In genomic region chr14:62575862-62576261, GRCm38 (mm10) we compare ENCODE assay signal across 18 mouse cellular contexts. TPM values are rescaled to one million over a fixed set of nuclear protein-coding genes. Genes with fewer than 3 reads are reported as not detected.
DNase-seq lines count a peak whose midpoint lies in the region; ATAC-seq lines count a peak whose summit lies in the region.
"Had no signal": no experiment of that assay in that cellular context is flagged by ENCODE, and none has a peak within 500 bp of the region (broad histone marks: within the 10 kb centered on the region; RNA-seq: fewer than 3 reads in every experiment).

No protein-coding gene starts in this region.

- no peak overlapping the region for H3K27ac ChIP-seq in forebrain, embryonic 14.5 days (ENCODE audit: low read depth, low read length)
- no peak overlapping the region for H3K27ac ChIP-seq in forebrain, embryonic 16.5 days (ENCODE audit: low read length)
- H3K27ac ChIP-seq in neural tube, embryonic 15.5 days (replicated peaks): no peak overlapping the region
- H3K27ac ChIP-seq: liver, embryonic 13.5 days; neural tube, embryonic 13.5 days had no signal

- no peak overlapping the region for H3K4me2 ChIP-seq in forebrain, embryonic 14.5 days (ENCODE audit: low read length)
- no peak overlapping the region for H3K4me2 ChIP-seq in forebrain, embryonic 16.5 days (ENCODE audit: low read length)
- H3K4me2 ChIP-seq in neural tube, embryonic 15.5 days: no peak overlapping the region
- H3K4me2 ChIP-seq: heart, embryonic 12.5 days; liver, embryonic 13.5 days; neural tube, embryonic 13.5 days had no signal

- WGBS in forebrain, embryonic 14.5 days: 60% methylated on average over 8 of the region's 8 CpGs
- WGBS in forebrain, embryonic 16.5 days: 57% methylated on average over 8 of the region's 8 CpGs
- 75% methylated on average over 8 of the region's 8 CpGs for WGBS in neural tube, embryonic 15.5 days

- no peak overlapping the region for H3K9ac ChIP-seq in forebrain, embryonic 14.5 days (ENCODE audit: low read length)
- H3K9ac ChIP-seq in forebrain, embryonic 16.5 days (replicated peaks; ENCODE audit: low read depth, low read length): no peak overlapping the region
- H3K9ac ChIP-seq in neural tube, embryonic 15.5 days (replicated peaks): no peak overlapping the region
- H3K9ac ChIP-seq: heart, embryonic 12.5 days; liver, embryonic 13.5 days; neural tube, embryonic 13.5 days had no signal

- no peak overlapping the region for H3K4me3 ChIP-seq in forebrain, embryonic 14.5 days (ENCODE audit: low read depth, low read length)
- no peak overlapping the region for H3K4me3 ChIP-seq in forebrain, embryonic 16.5 days (replicated peaks; ENCODE audit: low read length)
- no peak overlapping the region for H3K4me3 ChIP-seq in neural tube, embryonic 15.5 days (replicated peaks)
- H3K4me3 ChIP-seq: heart, embryonic 12.5 days; liver, embryonic 13.5 days; neural tube, embryonic 13.5 days had no signal

- H3K27me3 ChIP-seq in forebrain, embryonic 14.5 days (replicated peaks; ENCODE audit: control insufficient read depth, insufficient read depth, low read length): no peaks in the 10 kb centered on the region
- H3K27me3 ChIP-seq in forebrain, embryonic 16.5 days (replicated peaks; ENCODE audit: control insufficient read depth, insufficient read depth, low read length): no peaks in the 10 kb centered on the region
- H3K27me3 ChIP-seq in neural tube, embryonic 15.5 days (replicated peaks): no peaks in the 10 kb centered on the region
- H3K27me3 ChIP-seq: neural tube, embryonic 13.5 days had no signal

- H3K9me3 ChIP-seq in forebrain, embryonic 14.5 days (replicated peaks; ENCODE audit: control insufficient read depth, low read length): no peaks in the 10 kb centered on the region
- no peaks in the 10 kb centered on the region for H3K9me3 ChIP-seq in forebrain, embryonic 16.5 days (ENCODE audit: control insufficient read depth, low read length)
- H3K9me3 ChIP-seq in neural tube, embryonic 15.5 days (replicated peaks): no peaks in the 10 kb centered on the region
- H3K9me3 ChIP-seq: heart, embryonic 12.5 days; liver, embryonic 13.5 days; neural tube, embryonic 13.5 days had no signal

- 0 out of 2 replicates have a peak, but pooled peaks have one; percentile 48 for ATAC-seq in forebrain, embryonic 14.5 days
- no peak for ATAC-seq in forebrain, embryonic 16.5 days
- no peak for ATAC-seq in activated CD4-positive, CD25-positive, alpha-beta regulatory T cell, adult 4 months
- ATAC-seq in neural tube, embryonic 15.5 days (ENCODE audit: low FRiP score): no peak

- H3K36me3 ChIP-seq in forebrain, embryonic 14.5 days (ENCODE audit: control insufficient read depth, insufficient read depth, low read length): no peaks in the 10 kb centered on the region
- 0 out of 2 replicates have a peak, but pooled peaks cover 2% of the 10 kb centered on the region for H3K36me3 ChIP-seq in forebrain, embryonic 16.5 days (ENCODE audit: control insufficient read depth, insufficient read depth)
- no peaks in the 10 kb centered on the region for H3K36me3 ChIP-seq in neural tube, embryonic 15.5 days
- H3K36me3 ChIP-seq: heart, embryonic 12.5 days; liver, embryonic 13.5 days; neural tube, embryonic 13.5 days had no signal

- DNase-seq in forebrain, embryonic 14.5 days (ENCODE audit: low spot score): no peak
- peak; percentile 29 for DNase-seq in right cerebral cortex, adult 18-20 months
- no peak for DNase-seq in right cerebral cortex, postnatal 10 days (ENCODE audit: low spot score in 2 of 2)
- DNase-seq in cerebellum, postnatal 10 days: peak; percentile 60 to 70
- DNase-seq in retina, postnatal 1 day: peak; percentile 55
- DNase-seq: adrenal gland, postnatal 10 days; gastrocnemius, postnatal 36 days; liver, embryonic 13.5 days had no signal

- H3K4me1 ChIP-seq in forebrain, embryonic 14.5 days (ENCODE audit: control insufficient read depth, insufficient read depth, low read length): peaks cover 9% of the 10 kb centered on the region; the same call in 1 of the 2 replicates
- H3K4me1 ChIP-seq in forebrain, embryonic 16.5 days (replicated peaks; ENCODE audit: control insufficient read depth, insufficient read depth, low read length): peaks cover 13% of the 10 kb centered on the region
- H3K4me1 ChIP-seq in neural tube, embryonic 15.5 days: peaks cover 3% of the 10 kb centered on the region; the same call in 1 of the 2 replicates
- H3K4me1 ChIP-seq: liver, embryonic 13.5 days had no signal

RNA-seq across cellular contexts. Expression of gene Gm4131, which starts 9.1 kb away (rescaled TPM):
- polyA plus RNA-seq in forebrain, embryonic 14.5 days (2014; fragmentation: Nextera tagmentation; extraction: Ambion mirVana): not detected in 2 replicates
- polyA plus RNA-seq in forebrain, embryonic 16.5 days (2015; fragmentation: Nextera tagmentation; extraction: Ambion mirVana): 0.21 and 0.49 TPM in 2 replicates
- polyA plus RNA-seq in activated CD4-positive, CD25-positive, alpha-beta regulatory T cell, adult 4 months (2017; shearing (Covaris generic)): not detected
- 0.27 TPM in 2 replicates for polyA plus RNA-seq in neural tube, embryonic 15.5 days (2015; fragmentation: Nextera tagmentation; extraction: Ambion mirVana)
- polyA plus RNA-seq: C2C12; intestine, embryonic 14.5 days; kidney, embryonic 14.5 days; limb, embryonic 11.5 days; liver, embryonic 13.5 days; lung, embryonic 16.5 days; neural tube, embryonic 13.5 days had no signal

RNA-seq across cellular contexts. Expression of gene Fam124a, which starts 20.3 kb away (rescaled TPM):
- 13.8 and 18.8 TPM in 2 replicates for polyA plus RNA-seq in forebrain, embryonic 14.5 days (2014; fragmentation: Nextera tagmentation; extraction: Ambion mirVana)
- polyA plus RNA-seq in forebrain, embryonic 16.5 days (2015; fragmentation: Nextera tagmentation; extraction: Ambion mirVana): 46.2 and 47.6 TPM in 2 replicates
- polyA plus RNA-seq in activated CD4-positive, CD25-positive, alpha-beta regulatory T cell, adult 4 months (2017; shearing (Covaris generic)): not detected
- polyA plus RNA-seq in neural tube, embryonic 15.5 days (2015; fragmentation: Nextera tagmentation; extraction: Ambion mirVana): 58.4 and 71.2 TPM in 2 replicates

Comparison
In these comparisons a context has a peak if more than half of its experiments do, and no peak if none do; other contexts are left out.
1. DNase-seq: peak in right cerebral cortex, adult 18-20 months (single experiment), cerebellum, postnatal 10 days (2 of 2) and retina, postnatal 1 day (single experiment); none in forebrain, embryonic 14.5 days (single experiment) and right cerebral cortex, postnatal 10 days (0 of 2).
2. RNA of gene Fam124a, which starts 20.3 kb away (polyA plus RNA-seq): 58.4 to 71.2 TPM in neural tube, embryonic 15.5 days, 46.2 to 47.6 TPM in forebrain, embryonic 16.5 days and 13.8 to 18.8 TPM in forebrain, embryonic 14.5 days; not detected in activated CD4-positive, CD25-positive, alpha-beta regulatory T cell, adult 4 months; every median in the first group is over 10 times any median in the second.